Mouse (Mus musculus): ENCODE results near the gene Atp6v0b. TPM values are rescaled to one million over a fixed set of nuclear protein-coding genes. Genes with fewer than 3 reads are reported as not detected.

The Atp6v0b gene
- polyA plus RNA-seq, 1 experiment from 2014 or later, result 461 TPM

Other genes starting within 250 kb of the Atp6v0b start
- 78.7 and 81.2 TPM in 2 replicates for gene Dmap1, start 205.1 kb downstream of the Atp6v0b start, polyA plus RNA-seq (2015; fragmentation: Nextera tagmentation; extraction: Ambion mirVana)
- gene Gm12845, start 162.9 kb downstream of the Atp6v0b start, polyA plus RNA-seq (2015; fragmentation: Nextera tagmentation; extraction: Ambion mirVana), result not detected in 2 replicates
- gene Klf17, start 121.7 kb downstream of the Atp6v0b start, polyA plus RNA-seq (2015; fragmentation: Nextera tagmentation; extraction: Ambion mirVana), result not detected in 2 replicates
- gene Slc6a9, start 52.8 kb downstream of the Atp6v0b start, polyA plus RNA-seq (2015; fragmentation: Nextera tagmentation; extraction: Ambion mirVana), result 9.0 and 11.3 TPM in 2 replicates
- gene Ccdc24, start 14.8 kb downstream of the Atp6v0b start, polyA plus RNA-seq (2015; fragmentation: Nextera tagmentation; extraction: Ambion mirVana), result 1.1 and 1.7 TPM in 2 replicates
- 45.2 and 52.6 TPM in 2 replicates for gene B4galt2, start 3.8 kb downstream of the Atp6v0b start, polyA plus RNA-seq (2015; fragmentation: Nextera tagmentation; extraction: Ambion mirVana)
- 26.8 and 29.4 TPM in 2 replicates for gene Dph2, start 4.7 kb upstream of the Atp6v0b start, polyA plus RNA-seq (2015; fragmentation: Nextera tagmentation; extraction: Ambion mirVana)
- 69.3 and 75.5 TPM in 2 replicates for gene Ipo13, start 27.7 kb upstream of the Atp6v0b start, polyA plus RNA-seq (2015; fragmentation: Nextera tagmentation; extraction: Ambion mirVana)
- 0.10 and 0.28 TPM in 2 replicates for gene Artn, start 42.4 kb upstream of the Atp6v0b start, polyA plus RNA-seq (2015; fragmentation: Nextera tagmentation; extraction: Ambion mirVana)
- 11.3 and 12.3 TPM in 2 replicates for gene St3gal3, start 247.6 kb upstream of the Atp6v0b start, polyA plus RNA-seq (2015; fragmentation: Nextera tagmentation; extraction: Ambion mirVana)